Mouse (Mus musculus): Measurements from ENCODE around the gene Etfbkmt. TPM values are rescaled to one million over a fixed set of nuclear protein-coding genes. Genes with fewer than 3 reads are reported as not detected.

Etfbkmt gene
- total and polyA plus RNA-seq, 2 experiments from 2014 or later = 5.3 to 5.7 TPM

DNA sequence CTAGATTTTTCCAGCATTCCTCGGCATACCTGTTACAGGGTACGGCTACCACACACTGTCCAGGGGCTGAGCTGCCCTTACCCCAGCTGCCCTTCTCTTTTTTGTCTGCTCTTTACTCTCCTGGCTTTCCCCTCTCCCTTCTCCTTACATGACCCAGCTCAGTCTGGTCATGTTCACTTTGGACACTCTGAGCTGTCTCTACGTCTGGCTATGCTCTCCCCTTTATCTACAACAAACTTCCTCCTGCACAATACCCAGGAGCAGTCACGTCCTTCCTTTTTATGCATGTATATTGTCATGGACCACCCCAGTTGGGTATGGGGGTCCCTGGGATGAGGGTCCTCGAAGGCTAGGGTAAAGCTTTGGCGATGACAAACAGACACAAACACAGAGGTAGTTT lies 4.0 kb upstream of the Etfbkmt start:
- Histone ChIP-seq H3K4me2 (ENCODE audit: low read depth, low read length, poor library complexity, severe bottlenecking) (no peak overlapping the region), H3K4me3 (ENCODE audit: low read depth, low read length) (no peak overlapping the region), H3K27ac (ENCODE audit: low read depth, low read length) (no peak overlapping the region), H3K27me3 (ENCODE audit: insufficient read depth, low read length) (no peaks in the 10 kb centered on the region), H3K36me3 (ENCODE audit: insufficient read depth, low read length) (no peaks in the 10 kb centered on the region), H3K9me3 (ENCODE audit: low read length) (no peaks in the 10 kb centered on the region), H3K4me1 (ENCODE audit: insufficient read depth, low read length) (no peaks in the 10 kb centered on the region), H3K9ac (replicated peaks; ENCODE audit: low read length, poor library complexity, severe bottlenecking) (no peak overlapping the region)
- no peak for ATAC-seq (ENCODE audit: low FRiP score)
- no peak for DNase-seq (ENCODE audit: low spot score)
- 82% methylated on average over 6 of the region's 6 CpGs for whole genome bisulfite sequencing
- no peak for TF ChIP-seq CTCF (IDR thresholded peaks at IDR 0.05)

DNA sequence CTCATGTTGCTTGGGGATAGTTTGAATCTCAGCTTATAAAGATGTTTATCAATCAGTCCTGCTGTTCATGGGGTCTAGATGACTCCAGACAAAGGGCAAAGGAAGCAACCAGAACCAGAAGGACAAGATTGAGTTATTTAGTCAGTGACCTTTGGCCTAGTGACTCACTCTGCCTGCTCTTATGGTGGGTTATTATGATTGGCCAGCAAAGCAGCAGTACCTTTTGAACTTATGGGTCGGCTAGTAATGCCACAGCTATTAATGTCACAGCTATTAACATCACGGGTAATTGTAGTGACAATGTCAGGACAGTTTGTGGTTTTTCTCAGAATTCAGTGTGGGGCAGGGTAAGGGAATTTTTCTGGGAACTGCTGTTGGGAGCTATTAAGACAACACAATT lies 1.7 kb upstream of the Etfbkmt start:
- no peak overlapping the region for H3K4me2 ChIP-seq (ENCODE audit: low read depth, low read length, poor library complexity, severe bottlenecking)
- DNase-seq (ENCODE audit: low spot score) = no peak
- H3K27me3 ChIP-seq (ENCODE audit: insufficient read depth, low read length) = no peaks in the 10 kb centered on the region
- H3K4me3 ChIP-seq (ENCODE audit: low read depth, low read length) = no peak overlapping the region
- no peak overlapping the region for H3K9ac ChIP-seq (replicated peaks; ENCODE audit: low read length, poor library complexity, severe bottlenecking)
- H3K9me3 ChIP-seq (ENCODE audit: low read length) = no peaks in the 10 kb centered on the region
- 86% methylated on average over 2 of the region's 2 CpGs for WGBS
- no peaks in the 10 kb centered on the region for H3K4me1 ChIP-seq (ENCODE audit: insufficient read depth, low read length)
- H3K27ac ChIP-seq (ENCODE audit: low read depth, low read length) = no peak overlapping the region
- ATAC-seq (ENCODE audit: low FRiP score) = no peak
- TF ChIP-seq CTCF (IDR thresholded peaks at IDR 0.05) = no peak
- H3K36me3 ChIP-seq (ENCODE audit: insufficient read depth, low read length) = no peaks in the 10 kb centered on the region

GRCm38 (mm10) chr6:149139011-149139410 lies 638 bp upstream of the Etfbkmt start:
- H3K27me3 ChIP-seq (ENCODE audit: insufficient read depth, low read length) = no peaks in the 10 kb centered on the region
- H3K4me1 ChIP-seq (ENCODE audit: insufficient read depth, low read length) = no peaks in the 10 kb centered on the region
- TF ChIP-seq CTCF (IDR thresholded peaks at IDR 0.05) = no peak
- H3K9me3 ChIP-seq (ENCODE audit: low read length) = no peaks in the 10 kb centered on the region
- no peak overlapping the region for H3K4me2 ChIP-seq (ENCODE audit: low read depth, low read length, poor library complexity, severe bottlenecking)
- DNase-seq (ENCODE audit: low spot score) (no peak), ATAC-seq (ENCODE audit: low FRiP score) (no peak)
- H3K27ac ChIP-seq (ENCODE audit: low read depth, low read length) = no peak overlapping the region
- no peak overlapping the region for H3K4me3 ChIP-seq (ENCODE audit: low read depth, low read length)
- no peak overlapping the region for H3K9ac ChIP-seq (replicated peaks; ENCODE audit: low read length, poor library complexity, severe bottlenecking)
- 94% methylated on average over 3 of the region's 3 CpGs for WGBS
- H3K36me3 ChIP-seq (ENCODE audit: insufficient read depth, low read length) = no peaks in the 10 kb centered on the region

GRCm38 (mm10) chr6:149141393-149142173 lies 1.9 kb downstream of the Etfbkmt start:
- 5% methylated on average over 36 of the region's 36 CpGs for WGBS
- H3K27me3 ChIP-seq (ENCODE audit: insufficient read depth, low read length) = no peaks in the 10 kb centered on the region
- DNase-seq (ENCODE audit: low spot score) = peak; percentile 83

GRCm38 (mm10) chr6:149145143-149145542 lies 5.5 kb downstream of the Etfbkmt start:
- H3K36me3 ChIP-seq (ENCODE audit: insufficient read depth, low read length) = no peaks in the 10 kb centered on the region
- no peak overlapping the region for H3K27ac ChIP-seq (ENCODE audit: low read depth, low read length)
- H3K4me3 ChIP-seq (ENCODE audit: low read depth, low read length) = no peak overlapping the region
- H3K27me3 ChIP-seq (ENCODE audit: insufficient read depth, low read length) = no peaks in the 10 kb centered on the region
- no peak for TF ChIP-seq CTCF (IDR thresholded peaks at IDR 0.05)
- no peaks in the 10 kb centered on the region for H3K4me1 ChIP-seq (ENCODE audit: insufficient read depth, low read length)
- no peak overlapping the region for H3K9ac ChIP-seq (replicated peaks; ENCODE audit: low read length, poor library complexity, severe bottlenecking)
- DNase-seq (ENCODE audit: low spot score) (no peak), ATAC-seq (ENCODE audit: low FRiP score) (no peak)
- WGBS = 92% methylated on average over 1 of the region's 1 CpGs
- H3K9me3 ChIP-seq (ENCODE audit: low read length) = no peaks in the 10 kb centered on the region
- no peak overlapping the region for H3K4me2 ChIP-seq (ENCODE audit: low read depth, low read length, poor library complexity, severe bottlenecking)

More at GRCm38 (mm10) chr6:149141393-149142173, 1.9 kb downstream of the Etfbkmt start:
- TF ChIP-seq CTCF (IDR thresholded peaks at IDR 0.05) = no peak
- Histone ChIP-seq H3K27ac (ENCODE audit: low read depth, low read length) (no peak overlapping the region), H3K9ac (replicated peaks; ENCODE audit: low read length, poor library complexity, severe bottlenecking) (peak overlapping the region; percentile 37), H3K4me2 (ENCODE audit: low read depth, low read length, poor library complexity, severe bottlenecking) (peak overlapping the region; percentile 60), H3K4me1 (ENCODE audit: insufficient read depth, low read length) (no peaks in the 10 kb centered on the region), H3K36me3 (ENCODE audit: insufficient read depth, low read length) (no peaks in the 10 kb centered on the region), H3K4me3 (ENCODE audit: low read depth, low read length) (peak overlapping the region; percentile 47), H3K9me3 (ENCODE audit: low read length) (no peaks in the 10 kb centered on the region)
- peak; percentile 93 for ATAC-seq (ENCODE audit: low FRiP score)

DNA sequence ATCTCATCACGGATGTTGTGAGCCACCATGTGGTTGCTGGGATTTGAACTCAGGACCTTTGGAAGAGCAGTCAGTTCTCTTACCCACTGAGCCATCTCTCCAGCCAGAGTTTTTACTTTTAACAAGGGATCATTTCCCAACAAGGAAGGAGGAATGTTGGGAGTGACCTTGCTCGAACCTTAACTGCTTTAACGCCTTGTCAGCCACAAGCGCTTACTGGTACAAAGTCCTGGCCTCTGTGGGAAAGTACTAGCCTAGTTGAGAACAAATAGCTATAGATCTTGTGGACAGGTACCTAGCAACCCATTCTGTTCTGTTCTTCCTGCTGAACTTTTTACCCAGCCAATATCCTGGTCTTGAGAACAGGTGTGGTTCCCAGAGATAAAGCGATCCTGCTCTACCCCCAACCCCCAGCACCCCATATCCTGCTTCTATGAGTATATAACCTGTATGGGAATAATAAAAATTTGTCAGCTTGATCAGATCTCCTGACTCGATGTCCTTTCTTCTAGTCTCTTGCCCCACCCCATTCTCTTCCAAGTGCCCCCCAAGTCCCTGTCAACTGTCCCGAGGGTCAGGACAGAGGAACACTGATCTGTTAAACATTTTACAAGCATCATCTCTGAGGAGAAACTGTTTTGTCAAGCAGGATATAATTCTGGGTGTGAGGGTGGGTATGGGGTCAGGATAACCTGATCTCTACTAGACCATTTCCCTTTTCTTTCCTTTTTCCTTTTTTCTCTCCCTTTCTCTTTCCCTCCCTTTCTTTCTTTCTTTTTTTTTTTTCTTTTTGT lies 9.0 kb downstream of the Etfbkmt start:
- H3K4me3 ChIP-seq (ENCODE audit: low read depth, low read length) = no peak overlapping the region
- no peak for TF ChIP-seq CTCF (IDR thresholded peaks at IDR 0.05)
- no peak overlapping the region for H3K27ac ChIP-seq (ENCODE audit: low read depth, low read length)
- H3K9me3 ChIP-seq (ENCODE audit: low read length) = no peaks in the 10 kb centered on the region
- no peaks in the 10 kb centered on the region for H3K36me3 ChIP-seq (ENCODE audit: insufficient read depth, low read length)
- H3K4me1 ChIP-seq (ENCODE audit: insufficient read depth, low read length) = no peaks in the 10 kb centered on the region
- no peak overlapping the region for H3K4me2 ChIP-seq (ENCODE audit: low read depth, low read length, poor library complexity, severe bottlenecking)
- no peaks in the 10 kb centered on the region for H3K27me3 ChIP-seq (ENCODE audit: insufficient read depth, low read length)
- WGBS = 92% methylated on average over 7 of the region's 7 CpGs
- ATAC-seq (ENCODE audit: low FRiP score) = no peak
- no peak for DNase-seq (ENCODE audit: low spot score)
- H3K9ac ChIP-seq (replicated peaks; ENCODE audit: low read length, poor library complexity, severe bottlenecking) = no peak overlapping the region
